Mouse (Mus musculus) stomach, postnatal 0 days (tissue): ENCODE measurements around the gene Tradd. TPM values are rescaled to one million over a fixed set of nuclear protein-coding genes. Genes with fewer than 3 reads are reported as not detected.

Experiments used
- ATAC-seq: fragments of 200-750 bp; cut with Nextera tagmentation; 2 replicates; pipeline ENCODE4 v1.8.0; 2017; ENCODE audit not compliant: low FRiP score, low TSS enrichment
- DNase-seq: peaks from one replicate; pipeline ENCODE4 v3.0.0-alpha.2; 2016; ENCODE audit warnings: low spot score
- H3K27ac ChIP-seq: fragments of 300-500 bp; sonication (generic); replicated peaks from 2 replicates; pipeline ENCODE4 v1.5.1; 2014; ENCODE audit warnings: mild to moderate bottlenecking, control low read depth
- H3K27me3 ChIP-seq: fragments of 300-500 bp; sonication (generic); 2 replicates; pipeline ENCODE4 v1.6.1; 2014; ENCODE audit warnings: low read length; ENCODE audit not compliant: control insufficient read depth, insufficient read depth
- H3K36me3 ChIP-seq: fragments of 300-500 bp; sonication (generic); 2 replicates; pipeline ENCODE4 v1.6.1; 2014; ENCODE audit warnings: low read length, mixed read lengths; ENCODE audit not compliant: control insufficient read depth, insufficient read depth
- H3K4me1 ChIP-seq: fragments of 300-500 bp; sonication (generic); replicated peaks from 2 replicates; pipeline ENCODE4 v1.6.1; 2014; ENCODE audit warnings: antibody characterized with exemption; ENCODE audit not compliant: control insufficient read depth, insufficient read depth
- H3K4me2 ChIP-seq: fragments of 300-500 bp; sonication (generic); replicated peaks from 2 replicates; pipeline ENCODE4 v1.6.1; 2014; ENCODE audit warnings: low read depth, mild to moderate bottlenecking, control low read depth, moderate library complexity
- H3K4me3 ChIP-seq: fragments of 300-500 bp; sonication (generic); 2 replicates; pipeline ENCODE4 v1.5.1; 2014; ENCODE audit warnings: low read depth, low read length, control low read depth
- H3K9ac ChIP-seq: fragments of 300-500 bp; sonication (generic); 2 replicates; pipeline ENCODE4 v1.6.1; 2014; ENCODE audit warnings: mild to moderate bottlenecking, low read length, control low read depth, mixed read lengths
- H3K9me3 ChIP-seq: fragments of 300-500 bp; sonication (generic); 2 replicates; pipeline ENCODE4 v1.6.1; 2016; ENCODE audit warnings: low read length; ENCODE audit not compliant: control insufficient read depth
- CTCF ChIP-seq: IDR thresholded peaks from 2 replicates; pipeline ENCODE4 v1.5.1; 2016; ENCODE audit warnings: antibody characterized with exemption, low read depth, mild to moderate bottlenecking, moderate library complexity
- EP300 ChIP-seq: optimal IDR thresholded peaks from 2 replicates; pipeline ENCODE3; 2016; ENCODE audit warnings: antibody characterized with exemption
- WGBS: fragments of 180-500 bp; shearing (Covaris S2); extraction: QIAGEN DNeasy Blood & Tissue Kit; methylation state at CpG from one replicate; pipeline ENCODE4 v1.1.7; 2014; 5-methylcytosine and 5-hydroxymethylcytosine counted together
- polyA plus RNA-seq: library from polyadenylated mRNA; unstranded; fragments of >200 nt; fragmentation: Nextera tagmentation; extraction: Ambion mirVana; gene quantifications from 2 replicates; pipeline ENCODE4 v1.2.1, GENCODE M21; 2015

Tradd gene
- polyA plus RNA-seq, 1 experiment from 2014 or later: 28.6 TPM

GRCm38 (mm10) chr8:105288231-105288630, 23.8 kb upstream of the Tradd start:
- ATAC-seq: no peak
- Histone ChIP-seq H3K4me2 (no peak overlapping the region), H3K36me3 (no peaks in the 10 kb centered on the region), H3K4me1 (peaks cover 8% of the 10 kb centered on the region), H3K9ac (no peak overlapping the region), H3K4me3 (no peak overlapping the region), H3K9me3 (no peaks in the 10 kb centered on the region), H3K27me3 (no peaks in the 10 kb centered on the region), H3K27ac (no peak overlapping the region)
- no peak for DNase-seq
- no peak for TF ChIP-seq CTCF
- TF ChIP-seq EP300: no peak
- WGBS: 80% methylated on average over 5 of the region's 5 CpGs

- WGBS: 90% methylated on average over 4 of the region's 4 CpGs
- no peak overlapping the region for H3K4me3 ChIP-seq
- no peak overlapping the region for H3K27ac ChIP-seq
- TF ChIP-seq EP300 (no peak), CTCF (no peak)
- no peaks in the 10 kb centered on the region for H3K9me3 ChIP-seq
- H3K36me3 ChIP-seq: no peaks in the 10 kb centered on the region
- ATAC-seq (no peak), DNase-seq (no peak)
- peaks cover 8% of the 10 kb centered on the region for H3K4me1 ChIP-seq
- no peak overlapping the region for H3K9ac ChIP-seq
- no peak overlapping the region for H3K4me2 ChIP-seq
- no peaks in the 10 kb centered on the region for H3K27me3 ChIP-seq
These were observed 22.5 kb upstream of the Tradd start for GRCm38 (mm10) chr8:105286907-105287306.

- no peak overlapping the region for H3K27ac ChIP-seq
- TF ChIP-seq EP300 (no peak), CTCF (no peak)
- H3K4me3 ChIP-seq: no peak overlapping the region
- no peak overlapping the region for H3K4me2 ChIP-seq
- ATAC-seq (no peak), DNase-seq (no peak)
- H3K4me1 ChIP-seq: peaks cover 8% of the 10 kb centered on the region
- 43% methylated on average over 12 of the region's 12 CpGs for WGBS
- H3K9me3 ChIP-seq: no peaks in the 10 kb centered on the region
- no peak overlapping the region for H3K9ac ChIP-seq
- H3K36me3 ChIP-seq: no peaks in the 10 kb centered on the region
- H3K27me3 ChIP-seq: no peaks in the 10 kb centered on the region
These were observed 21.1 kb upstream of the Tradd start for GRCm38 (mm10) chr8:105285514-105285913.

GRCm38 (mm10) chr8:105283074-105283473, 18.7 kb upstream of the Tradd start:
- peak; percentile 62 for ATAC-seq
- H3K4me1 ChIP-seq: no peaks in the 10 kb centered on the region
- peak; percentile 77 for DNase-seq

GRCm38 (mm10) chr8:105282239-105282638, 17.8 kb upstream of the Tradd start:
- Histone ChIP-seq H3K4me1 (no peaks in the 10 kb centered on the region), H3K4me3 (no peak overlapping the region), H3K4me2 (no peak overlapping the region), H3K27ac (no peak overlapping the region), H3K9ac (no peak overlapping the region), H3K27me3 (no peaks in the 10 kb centered on the region), H3K36me3 (no peaks in the 10 kb centered on the region), H3K9me3 (no peaks in the 10 kb centered on the region)
- DNase-seq (no peak), ATAC-seq (no peak)
- 83% methylated on average over 4 of the region's 4 CpGs for WGBS
- no peak for TF ChIP-seq CTCF
- TF ChIP-seq EP300: no peak

More at GRCm38 (mm10) chr8:105283074-105283473, 18.7 kb upstream of the Tradd start:
- no peak for TF ChIP-seq EP300
- peak; percentile 90 for TF ChIP-seq CTCF
- Histone ChIP-seq H3K9me3 (no peaks in the 10 kb centered on the region), H3K4me3 (no peak overlapping the region), H3K9ac (no peak overlapping the region), H3K36me3 (no peaks in the 10 kb centered on the region), H3K27ac (no peak overlapping the region), H3K27me3 (no peaks in the 10 kb centered on the region), H3K4me2 (no peak overlapping the region; the same call in 1 of the 2 replicates)
- WGBS: 39% methylated on average over 22 of the region's 23 CpGs

- WGBS: 82% methylated on average over 12 of the region's 12 CpGs
- DNase-seq (no peak), ATAC-seq (no peak)
These were observed 17.4 kb upstream of the Tradd start for GRCm38 (mm10) chr8:105281821-105282220.

More at GRCm38 (mm10) chr8:105281821-105282220, 17.4 kb upstream of the Tradd start:
- H3K4me2 ChIP-seq: no peak overlapping the region
- no peaks in the 10 kb centered on the region for H3K36me3 ChIP-seq
- no peaks in the 10 kb centered on the region for H3K4me1 ChIP-seq
- H3K27ac ChIP-seq: no peak overlapping the region
- no peaks in the 10 kb centered on the region for H3K27me3 ChIP-seq
- TF ChIP-seq CTCF (no peak), EP300 (no peak)
- no peak overlapping the region for H3K4me3 ChIP-seq
- no peak overlapping the region for H3K9ac ChIP-seq
- H3K9me3 ChIP-seq: no peaks in the 10 kb centered on the region
